Mouse (Mus musculus) neural tube, embryonic 15.5 days (tissue): ENCODE results near the gene Hpf1. TPM values are rescaled to one million over a fixed set of nuclear protein-coding genes. Genes with fewer than 3 reads are reported as not detected.

ENCODE experiments used
- ATAC-seq: fragments of 200-750 bp; cut with Nextera tagmentation; 2 replicates; pipeline ENCODE4 v1.8.0; 2017; ENCODE audit warnings: mild to moderate bottlenecking, moderate TSS enrichment, moderate library complexity; ENCODE audit not compliant: low FRiP score
- H3K27ac ChIP-seq: fragments of 300-500 bp; sonication (generic); replicated peaks from 2 replicates; pipeline ENCODE4 v1.5.1; 2015; ENCODE audit warnings: mild to moderate bottlenecking, inconsistent platforms
- H3K27me3 ChIP-seq: fragments of 300-500 bp; sonication (generic); replicated peaks from 2 replicates; pipeline ENCODE4 v1.6.1; 2015; ENCODE audit warnings: inconsistent platforms
- H3K36me3 ChIP-seq: fragments of 300-500 bp; sonication (generic); 2 replicates; pipeline ENCODE4 v1.6.1; 2015; ENCODE audit warnings: inconsistent platforms
- H3K4me1 ChIP-seq: fragments of 300-500 bp; sonication (generic); 2 replicates; pipeline ENCODE4 v1.6.1; 2015; ENCODE audit warnings: inconsistent platforms
- H3K4me2 ChIP-seq: fragments of 300-500 bp; sonication (generic); 2 replicates; pipeline ENCODE4 v1.6.1; 2015; ENCODE audit warnings: inconsistent platforms, mild to moderate bottlenecking, moderate library complexity
- H3K4me3 ChIP-seq: fragments of 300-500 bp; sonication (generic); replicated peaks from 2 replicates; pipeline ENCODE4 v1.5.1; 2015; ENCODE audit warnings: mild to moderate bottlenecking, inconsistent platforms
- H3K9ac ChIP-seq: fragments of 300-500 bp; sonication (generic); replicated peaks from 2 replicates; pipeline ENCODE4 v1.6.1; 2015; ENCODE audit warnings: mild to moderate bottlenecking, inconsistent platforms
- H3K9me3 ChIP-seq: fragments of 300-500 bp; sonication (generic); replicated peaks from 2 replicates; pipeline ENCODE4 v1.6.1; 2016; ENCODE audit warnings: inconsistent platforms
- WGBS: fragments of 180-500 bp; shearing (Covaris S2); methylation state at CpG from one replicate; pipeline ENCODE4 v1.1.7; 2015; ENCODE audit warnings: mixed read lengths; 5-methylcytosine and 5-hydroxymethylcytosine counted together
- polyA plus RNA-seq: library from polyadenylated mRNA; unstranded; fragments of >200 nt; fragmentation: Nextera tagmentation; extraction: Ambion mirVana; gene quantifications from 2 replicates; pipeline ENCODE4 v1.2.1, GENCODE M21; 2015

Gene Hpf1
- 109 and 115 TPM in 2 replicates for polyA plus RNA-seq

GRCm38 (mm10) chr8:60889843-60890519 is at the start of gene Hpf1:
TSS of gene Hpf1 (plus strand) at chr8:60890418.
- Histone ChIP-seq H3K36me3 (peaks cover 8% of the 10 kb centered on the region), H3K9ac (peak within 1 kb of the TSS; percentile 89), H3K4me3 (peak within 1 kb of the TSS; percentile 93), H3K27ac (peak within 1 kb of the TSS; percentile 73), H3K27me3 (no peaks in the 10 kb centered on the region), H3K4me2 (peak within 1 kb of the TSS; percentile 78), H3K9me3 (no peaks in the 10 kb centered on the region), H3K4me1 (peaks cover 23% of the 10 kb centered on the region)
- ATAC-seq, result peak; percentile 99
- 8% methylated on average over 43 of the region's 43 CpGs for WGBS

- Histone ChIP-seq H3K4me2 (no peak overlapping the region), H3K27me3 (no peaks in the 10 kb centered on the region), H3K27ac (no peak overlapping the region), H3K9ac (no peak overlapping the region), H3K36me3 (no peaks in the 10 kb centered on the region), H3K4me1 (no peaks in the 10 kb centered on the region), H3K9me3 (no peaks in the 10 kb centered on the region), H3K4me3 (no peak overlapping the region)
- no peak for ATAC-seq
- WGBS, result 79% methylated on average over 6 of the region's 6 CpGs
Measured at GRCm38 (mm10) chr8:60842388-60842787, 47.8 kb upstream of the Hpf1 start.

GRCm38 (mm10) chr8:60857559-60857958 is 32.7 kb upstream of the Hpf1 start:
- no peak for ATAC-seq
- H3K4me1 ChIP-seq, result no peaks in the 10 kb centered on the region
- H3K9me3 ChIP-seq, result no peaks in the 10 kb centered on the region
- no peak overlapping the region for H3K4me3 ChIP-seq
- no peaks in the 10 kb centered on the region for H3K27me3 ChIP-seq
- no peak overlapping the region for H3K4me2 ChIP-seq
- no peaks in the 10 kb centered on the region for H3K36me3 ChIP-seq
- H3K27ac ChIP-seq, result no peak overlapping the region
- no peak overlapping the region for H3K9ac ChIP-seq

GRCm38 (mm10) chr8:60858091-60858490 is 32.1 kb upstream of the Hpf1 start:
- no peak for ATAC-seq

GRCm38 (mm10) chr8:60858911-60859476 is 31.2 kb upstream of the Hpf1 start:
- H3K27me3 ChIP-seq, result no peaks in the 10 kb centered on the region
- H3K9ac ChIP-seq, result no peak overlapping the region
- 72% methylated on average over 4 of the region's 4 CpGs for WGBS
- ATAC-seq, result no peak
- no peaks in the 10 kb centered on the region for H3K9me3 ChIP-seq
- H3K36me3 ChIP-seq, result no peaks in the 10 kb centered on the region
- no peak overlapping the region for H3K4me3 ChIP-seq
- no peak overlapping the region for H3K27ac ChIP-seq
- no peaks in the 10 kb centered on the region for H3K4me1 ChIP-seq
- H3K4me2 ChIP-seq, result no peak overlapping the region

More at GRCm38 (mm10) chr8:60858091-60858490, 32.1 kb upstream of the Hpf1 start:
- no peaks in the 10 kb centered on the region for H3K9me3 ChIP-seq
- H3K27ac ChIP-seq, result no peak overlapping the region
- H3K9ac ChIP-seq, result no peak overlapping the region
- H3K4me1 ChIP-seq, result no peaks in the 10 kb centered on the region
- H3K4me3 ChIP-seq, result no peak overlapping the region
- no peaks in the 10 kb centered on the region for H3K27me3 ChIP-seq
- no peak overlapping the region for H3K4me2 ChIP-seq
- no peaks in the 10 kb centered on the region for H3K36me3 ChIP-seq

GRCm38 (mm10) chr8:60859605-60860004 is 30.6 kb upstream of the Hpf1 start:
- 68% methylated on average over 9 of the region's 9 CpGs for WGBS
- Histone ChIP-seq H3K9me3 (no peaks in the 10 kb centered on the region), H3K4me2 (no peak overlapping the region), H3K27ac (no peak overlapping the region), H3K4me1 (no peaks in the 10 kb centered on the region), H3K27me3 (no peaks in the 10 kb centered on the region), H3K4me3 (no peak overlapping the region), H3K9ac (no peak overlapping the region), H3K36me3 (no peaks in the 10 kb centered on the region)
- no peak for ATAC-seq

GRCm38 (mm10) chr8:60860749-60861148 is 29.5 kb upstream of the Hpf1 start:
- H3K4me2 ChIP-seq, result no peak overlapping the region
- H3K4me3 ChIP-seq, result no peak overlapping the region
- H3K4me1 ChIP-seq, result no peaks in the 10 kb centered on the region
- no peak overlapping the region for H3K27ac ChIP-seq
- peak; percentile 35 for ATAC-seq
- no peaks in the 10 kb centered on the region for H3K9me3 ChIP-seq
- WGBS, result 63% methylated on average over 3 of the region's 3 CpGs
- H3K36me3 ChIP-seq, result no peaks in the 10 kb centered on the region
- no peak overlapping the region for H3K9ac ChIP-seq
- no peaks in the 10 kb centered on the region for H3K27me3 ChIP-seq

GRCm38 (mm10) chr8:60861783-60862182 is 28.4 kb upstream of the Hpf1 start:
- no peak overlapping the region for H3K9ac ChIP-seq
- no peaks in the 10 kb centered on the region for H3K9me3 ChIP-seq
- H3K27ac ChIP-seq, result no peak overlapping the region
- H3K36me3 ChIP-seq, result no peaks in the 10 kb centered on the region
- ATAC-seq, result no peak
- H3K4me1 ChIP-seq, result no peaks in the 10 kb centered on the region
- no peak overlapping the region for H3K4me2 ChIP-seq
- no peak overlapping the region for H3K4me3 ChIP-seq
- H3K27me3 ChIP-seq, result 0 out of 2 replicates have a peak, but pooled peaks cover 2% of the 10 kb centered on the region
- WGBS, result 89% methylated on average over 6 of the region's 6 CpGs

- Histone ChIP-seq H3K9ac (no peak overlapping the region), H3K9me3 (no peaks in the 10 kb centered on the region), H3K36me3 (no peaks in the 10 kb centered on the region), H3K27me3 (0 out of 2 replicates have a peak, but pooled peaks cover 2% of the 10 kb centered on the region), H3K27ac (no peak overlapping the region), H3K4me2 (no peak overlapping the region), H3K4me1 (no peaks in the 10 kb centered on the region), H3K4me3 (no peak overlapping the region)
- 57% methylated on average over 6 of the region's 6 CpGs for WGBS
- no peak; the same call in 1 of the 2 replicates for ATAC-seq
Measured at GRCm38 (mm10) chr8:60864875-60865274, 25.3 kb upstream of the Hpf1 start.

GRCm38 (mm10) chr8:60865504-60866114 is 24.6 kb upstream of the Hpf1 start:
- H3K4me1 ChIP-seq, result no peaks in the 10 kb centered on the region
- 0 out of 2 replicates have a peak, but pooled peaks have one; percentile 66 for ATAC-seq
- 0 out of 2 replicates have a peak, but pooled peaks cover 2% of the 10 kb centered on the region for H3K27me3 ChIP-seq
- 34% methylated on average over 3 of the region's 3 CpGs for WGBS
- H3K27ac ChIP-seq, result no peak overlapping the region
- H3K4me3 ChIP-seq, result no peak overlapping the region
- H3K36me3 ChIP-seq, result no peaks in the 10 kb centered on the region
- no peaks in the 10 kb centered on the region for H3K9me3 ChIP-seq
- no peak overlapping the region for H3K4me2 ChIP-seq
- H3K9ac ChIP-seq, result no peak overlapping the region

- Histone ChIP-seq H3K9ac (no peak overlapping the region), H3K27ac (no peak overlapping the region), H3K9me3 (no peaks in the 10 kb centered on the region), H3K4me2 (no peak overlapping the region), H3K27me3 (0 out of 2 replicates have a peak, but pooled peaks cover 2% of the 10 kb centered on the region), H3K4me3 (no peak overlapping the region), H3K36me3 (no peaks in the 10 kb centered on the region), H3K4me1 (no peaks in the 10 kb centered on the region)
- 79% methylated on average over 4 of the region's 4 CpGs for WGBS
- ATAC-seq, result no peak
Measured at GRCm38 (mm10) chr8:60867468-60868115, 22.6 kb upstream of the Hpf1 start.
